Mouse (Mus musculus) forebrain, embryonic 12.5 days (tissue): Measurements from ENCODE around the gene Cyct. TPM values are rescaled to one million over a fixed set of nuclear protein-coding genes. Genes with fewer than 3 reads are reported as not detected.

Experiments used
- ATAC-seq: fragments of 200-750 bp; cut with Nextera tagmentation; 2 replicates; pipeline ENCODE4 v1.8.0; 2017; ENCODE audit warnings: moderate TSS enrichment; ENCODE audit not compliant: low FRiP score
- H3K27ac ChIP-seq: fragments of 300-500 bp; sonication (generic); 2 replicates; pipeline ENCODE4 v1.5.1; 2016; ENCODE audit warnings: mild to moderate bottlenecking
- H3K27me3 ChIP-seq: fragments of 300-500 bp; sonication (generic); 2 replicates; pipeline ENCODE4 v1.6.1; 2016; ENCODE audit warnings: mild to moderate bottlenecking
- H3K36me3 ChIP-seq: fragments of 300-500 bp; sonication (generic); replicated peaks from 2 replicates; pipeline ENCODE4 v1.6.1; 2016; ENCODE audit warnings: mild to moderate bottlenecking
- H3K4me1 ChIP-seq: fragments of 300-500 bp; sonication (generic); 2 replicates; pipeline ENCODE4 v1.6.1; 2016
- H3K4me2 ChIP-seq: fragments of 300-500 bp; sonication (generic); 2 replicates; pipeline ENCODE4 v1.6.1; 2016; ENCODE audit warnings: mild to moderate bottlenecking, moderate library complexity
- H3K4me3 ChIP-seq: fragments of 300-500 bp; sonication (generic); replicated peaks from 2 replicates; pipeline ENCODE4 v1.5.1; 2016; ENCODE audit warnings: mild to moderate bottlenecking
- H3K9ac ChIP-seq: fragments of 300-500 bp; sonication (generic); 2 replicates; pipeline ENCODE4 v1.6.1; 2016; ENCODE audit warnings: mild to moderate bottlenecking
- H3K9me3 ChIP-seq: fragments of 300-500 bp; sonication (generic); 2 replicates; pipeline ENCODE4 v1.6.1; 2016
- WGBS: fragments of 180-500 bp; shearing (Covaris S2); methylation state at CpG from one replicate; pipeline ENCODE4 v1.1.7; 2016; 5-methylcytosine and 5-hydroxymethylcytosine counted together
- polyA plus RNA-seq: library from polyadenylated mRNA; unstranded; fragments of >200 nt; fragmentation: Nextera tagmentation; extraction: Ambion mirVana; gene quantifications from 2 replicates; pipeline ENCODE4 v1.2.1, GENCODE M21; 2016

Cyct gene
- polyA plus RNA-seq, 1 experiment from 2014 or later = not detected

- Histone ChIP-seq H3K9me3 (no peaks in the 10 kb centered on the region), H3K4me3 (peak within 1 kb of the TSS; percentile 95), H3K27ac (peak within 1 kb of the TSS; percentile 65), H3K36me3 (peaks cover 32% of the 10 kb centered on the region), H3K4me2 (peak within 1 kb of the TSS; percentile 91), H3K9ac (peak within 1 kb of the TSS; percentile 91), H3K27me3 (no peaks in the 10 kb centered on the region), H3K4me1 (peaks cover 12% of the 10 kb centered on the region)
- peak; percentile 88 for ATAC-seq
- under 1% methylated on average over 61 of the region's 61 CpGs for WGBS
Observed at GRCm38 (mm10) chr2:76369821-76370655, 9.8 kb upstream of the Cyct start, which contains the start of gene Rbm45. Rbm45 (plus strand) TSS chr2:76369984.

GRCm38 (mm10) chr2:76368861-76369660, 8.8 kb upstream of the Cyct start:
- no peak overlapping the region for H3K4me3 ChIP-seq
- 75% methylated on average over 13 of the region's 13 CpGs for WGBS
- peak; percentile 9; the same call in 1 of the 2 replicates for ATAC-seq

DNA sequence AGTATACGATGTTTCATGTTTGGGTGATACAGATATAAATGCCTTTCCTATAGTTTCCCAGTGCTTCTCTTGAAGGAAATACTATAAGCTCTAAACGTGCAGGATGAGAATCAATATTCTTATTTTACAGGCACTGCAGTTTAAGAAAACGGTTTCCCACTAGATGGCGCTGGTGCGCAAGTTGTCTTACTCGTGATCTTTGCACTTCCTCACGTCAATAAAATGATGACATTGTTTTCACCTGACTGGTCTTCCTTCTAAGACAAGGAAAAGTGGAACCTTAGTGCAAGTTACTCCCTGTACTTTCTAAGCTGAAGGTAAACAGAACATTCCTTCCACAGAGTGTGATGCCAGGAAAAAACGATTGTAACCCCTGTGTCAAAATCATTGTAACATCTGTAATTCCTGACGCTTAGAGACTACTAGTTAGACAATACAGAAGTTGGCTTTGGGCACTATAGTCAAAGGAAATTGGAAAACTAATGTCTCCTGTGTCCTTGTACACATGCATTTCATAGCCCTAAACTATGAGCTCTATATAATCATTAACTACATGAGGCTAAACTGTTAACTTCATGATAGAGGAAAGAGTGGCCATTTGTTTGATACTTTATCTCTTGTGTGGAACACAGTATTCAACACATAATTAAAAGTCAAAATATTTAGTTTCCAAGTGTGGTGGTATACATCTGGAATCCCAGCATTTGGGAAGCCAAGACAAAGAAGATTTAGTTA, 7.1 kb upstream of the Cyct start:
- H3K9me3 ChIP-seq = no peaks in the 10 kb centered on the region
- no peak overlapping the region for H3K4me3 ChIP-seq
- no peak overlapping the region for H3K4me2 ChIP-seq
- no peaks in the 10 kb centered on the region for H3K27me3 ChIP-seq
- WGBS = 19% methylated on average over 9 of the region's 9 CpGs
- ATAC-seq = no peak
- peaks cover 12% of the 10 kb centered on the region for H3K4me1 ChIP-seq
- H3K36me3 ChIP-seq = peaks cover 9% of the 10 kb centered on the region
- no peak overlapping the region for H3K9ac ChIP-seq
- H3K27ac ChIP-seq = no peak overlapping the region

More at GRCm38 (mm10) chr2:76368861-76369660, 8.8 kb upstream of the Cyct start:
- H3K4me1 ChIP-seq = peaks cover 12% of the 10 kb centered on the region
- no peak overlapping the region for H3K9ac ChIP-seq
- H3K9me3 ChIP-seq = no peaks in the 10 kb centered on the region
- no peaks in the 10 kb centered on the region for H3K27me3 ChIP-seq
- H3K36me3 ChIP-seq = peaks cover 24% of the 10 kb centered on the region
- no peak overlapping the region for H3K4me2 ChIP-seq
- H3K27ac ChIP-seq = no peak overlapping the region

- H3K4me3 ChIP-seq = no peak overlapping the region
- H3K27ac ChIP-seq = no peak overlapping the region
- no peak overlapping the region for H3K9ac ChIP-seq
- 78% methylated on average over 4 of the region's 4 CpGs for WGBS
- no peak overlapping the region for H3K4me2 ChIP-seq
- peaks cover 4% of the 10 kb centered on the region for H3K4me1 ChIP-seq
- ATAC-seq = no peak
- no peaks in the 10 kb centered on the region for H3K36me3 ChIP-seq
- no peaks in the 10 kb centered on the region for H3K27me3 ChIP-seq
- no peaks in the 10 kb centered on the region for H3K9me3 ChIP-seq
Observed at GRCm38 (mm10) chr2:76365811-76366210, 5.6 kb upstream of the Cyct start.

DNA sequence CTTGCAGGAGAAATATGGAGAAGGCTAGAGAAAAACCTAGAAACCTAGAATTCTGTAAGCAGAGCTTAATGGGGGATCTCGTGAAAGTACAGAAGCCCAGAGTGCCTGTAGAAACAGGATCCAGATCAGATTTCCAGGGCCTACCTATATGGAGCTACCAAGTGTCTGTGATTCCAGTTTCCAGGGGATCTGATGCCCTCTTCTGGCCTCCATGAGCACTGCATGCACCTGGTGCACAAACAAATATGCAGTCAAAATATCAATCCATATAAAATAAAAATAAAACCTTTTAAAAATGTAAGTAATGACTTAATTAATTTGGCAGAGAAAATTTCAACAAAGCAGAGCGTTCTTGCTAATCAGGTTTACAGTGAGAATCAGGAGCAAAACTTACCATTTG, 1.9 kb upstream of the Cyct start:
- no peaks in the 10 kb centered on the region for H3K27me3 ChIP-seq
- no peak overlapping the region for H3K27ac ChIP-seq
- WGBS = 55% methylated on average over 2 of the region's 2 CpGs
- H3K9me3 ChIP-seq = no peaks in the 10 kb centered on the region
- no peak for ATAC-seq
- H3K4me1 ChIP-seq = no peaks in the 10 kb centered on the region
- no peak overlapping the region for H3K4me2 ChIP-seq
- no peaks in the 10 kb centered on the region for H3K36me3 ChIP-seq
- H3K4me3 ChIP-seq = no peak overlapping the region
- no peak overlapping the region for H3K9ac ChIP-seq

DNA sequence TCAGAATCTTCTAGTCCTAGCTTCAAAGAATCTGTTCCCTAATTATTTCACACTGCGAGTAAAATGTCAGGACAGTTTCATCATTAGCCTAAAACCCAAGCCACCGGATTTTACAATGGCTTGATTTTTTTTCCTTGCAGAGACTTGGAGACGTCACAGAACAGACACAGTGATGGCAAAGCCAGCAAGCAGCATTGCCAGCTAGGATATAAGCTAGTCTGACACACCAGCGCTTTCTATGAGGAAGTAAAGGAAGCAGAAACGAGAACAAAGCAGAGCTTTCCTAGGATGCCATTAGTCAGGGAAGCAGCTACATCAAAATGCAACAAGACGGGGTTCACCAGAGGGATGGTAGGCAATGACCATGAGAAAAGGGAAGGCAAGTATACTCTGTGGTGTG, 12.4 kb downstream of the Cyct start:
- no peaks in the 10 kb centered on the region for H3K36me3 ChIP-seq
- H3K9ac ChIP-seq = no peak overlapping the region
- no peak for ATAC-seq
- no peak overlapping the region for H3K4me2 ChIP-seq
- H3K9me3 ChIP-seq = no peaks in the 10 kb centered on the region
- H3K4me3 ChIP-seq = no peak overlapping the region
- H3K27ac ChIP-seq = no peak overlapping the region
- H3K27me3 ChIP-seq = no peaks in the 10 kb centered on the region
- WGBS = 68% methylated on average over 6 of the region's 6 CpGs
- no peaks in the 10 kb centered on the region for H3K4me1 ChIP-seq

- 87% methylated on average over 9 of the region's 9 CpGs for WGBS
- no peak overlapping the region for H3K27ac ChIP-seq
Observed at GRCm38 (mm10) chr2:76342146-76342545, 18.1 kb downstream of the Cyct start.

GRCm38 (mm10) chr2:76338215-76339156, 21.8 kb downstream of the Cyct start, which contains the start of gene Pde11a:
Pde11a (minus strand) TSS chr2:76338774.
- Histone ChIP-seq H3K27me3 (peaks cover 29% of the 10 kb centered on the region), H3K4me1 (peaks cover 10% of the 10 kb centered on the region), H3K27ac (no peak within 1 kb of the TSS), H3K9ac (peak within 1 kb of the TSS; percentile 49), H3K36me3 (no peaks in the 10 kb centered on the region), H3K9me3 (no peaks in the 10 kb centered on the region), H3K4me2 (peak within 1 kb of the TSS; percentile 94), H3K4me3 (peak within 1 kb of the TSS; percentile 45)
- WGBS = 17% methylated on average over 39 of the region's 41 CpGs
- ATAC-seq = peak; percentile 76

More at GRCm38 (mm10) chr2:76342146-76342545, 18.1 kb downstream of the Cyct start:
- Histone ChIP-seq H3K4me3 (no peak overlapping the region), H3K9ac (no peak overlapping the region), H3K4me1 (peaks cover 10% of the 10 kb centered on the region), H3K4me2 (no peak overlapping the region), H3K27me3 (peaks cover 29% of the 10 kb centered on the region), H3K9me3 (no peaks in the 10 kb centered on the region), H3K36me3 (no peaks in the 10 kb centered on the region)
- ATAC-seq = no peak

GRCm38 (mm10) chr2:76334596-76334995, 25.7 kb downstream of the Cyct start:
- no peak for ATAC-seq
- H3K4me2 ChIP-seq = no peak overlapping the region
- H3K9ac ChIP-seq = no peak overlapping the region
- WGBS = 80% methylated on average over 5 of the region's 5 CpGs
- no peaks in the 10 kb centered on the region for H3K36me3 ChIP-seq
- H3K27ac ChIP-seq = no peak overlapping the region
- peaks cover 22% of the 10 kb centered on the region for H3K27me3 ChIP-seq
- no peaks in the 10 kb centered on the region for H3K9me3 ChIP-seq
- peaks cover 10% of the 10 kb centered on the region for H3K4me1 ChIP-seq
- H3K4me3 ChIP-seq = no peak overlapping the region

DNA sequence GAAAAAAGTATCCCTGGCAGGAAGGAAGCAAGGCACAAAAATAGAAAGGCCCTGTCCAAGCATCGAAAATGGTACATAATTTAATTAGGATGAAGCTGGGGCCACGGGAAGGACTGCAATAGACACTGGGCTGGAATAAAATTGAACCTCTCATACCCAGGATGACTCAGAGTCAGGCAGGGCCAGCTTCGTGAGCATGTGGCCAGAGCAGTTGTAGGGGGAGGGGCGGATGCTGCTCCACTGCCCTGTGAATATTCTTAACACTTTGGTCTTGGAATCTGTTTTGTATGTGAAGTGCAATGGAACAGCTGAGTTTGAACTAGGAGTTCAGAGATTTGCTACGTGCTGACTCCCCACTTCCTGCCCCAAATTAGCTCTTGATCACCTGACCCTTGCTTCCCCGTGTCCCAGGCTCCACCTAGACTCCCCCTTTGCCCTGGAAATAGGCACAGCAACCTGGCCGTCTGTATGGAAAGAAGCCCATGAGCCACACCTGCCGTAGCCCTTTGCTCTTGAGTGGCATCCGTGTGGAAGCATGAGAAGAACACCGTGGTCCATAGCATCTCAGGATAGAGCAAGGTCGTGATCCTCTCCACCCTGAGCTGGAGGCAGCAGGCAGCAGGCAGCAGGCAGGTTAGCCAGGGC, 28.0 kb downstream of the Cyct start:
- Histone ChIP-seq H3K4me1 (peaks cover 7% of the 10 kb centered on the region; the same call in 1 of the 2 replicates), H3K27ac (no peak overlapping the region), H3K9ac (no peak overlapping the region), H3K4me2 (no peak overlapping the region), H3K9me3 (no peaks in the 10 kb centered on the region), H3K36me3 (no peaks in the 10 kb centered on the region), H3K4me3 (no peak overlapping the region), H3K27me3 (no peaks in the 10 kb centered on the region)
- no peak for ATAC-seq
- 78% methylated on average over 11 of the region's 11 CpGs for WGBS

GRCm38 (mm10) chr2:76330081-76330480, 30.2 kb downstream of the Cyct start:
- whole genome bisulfite sequencing = 86% methylated on average over 5 of the region's 5 CpGs
- Histone ChIP-seq H3K4me3 (no peak overlapping the region), H3K9ac (no peak overlapping the region), H3K27ac (no peak overlapping the region), H3K4me1 (peaks cover 7% of the 10 kb centered on the region; the same call in 1 of the 2 replicates), H3K27me3 (no peaks in the 10 kb centered on the region), H3K9me3 (no peaks in the 10 kb centered on the region), H3K4me2 (no peak overlapping the region), H3K36me3 (no peaks in the 10 kb centered on the region)
- ATAC-seq = no peak
